Mouse (Mus musculus): ENCODE measurements around the gene Atp2a3. TPM values are rescaled to one million over a fixed set of nuclear protein-coding genes. Genes with fewer than 3 reads are reported as not detected.

The Atp2a3 gene
- polyA plus RNA-seq (2015; fragmentation: Nextera tagmentation; extraction: Ambion mirVana) = 0.40 and 0.47 TPM in 2 replicates

GRCm38 (mm10) chr11:72961072-72961980 is at the start of gene Atp2a3:
TSS of gene Atp2a3 (plus strand) at chr11:72961169.
- H3K9ac ChIP-seq = no peak within 1 kb of the TSS

GRCm38 (mm10) chr11:72917299-72917996 is 43.5 kb upstream of the Atp2a3 start:
- no peak for ATAC-seq
- no peak overlapping the region for H3K4me3 ChIP-seq
- no peaks in the 10 kb centered on the region for H3K9me3 ChIP-seq (replicated peaks)
- H3K36me3 ChIP-seq (ENCODE audit: poor library complexity, severe bottlenecking) = peaks cover 91% of the 10 kb centered on the region
- 82% methylated on average over 7 of the region's 7 CpGs for WGBS
- no peaks in the 10 kb centered on the region for H3K27me3 ChIP-seq
- no peaks in the 10 kb centered on the region for H3K4me1 ChIP-seq
- H3K9ac ChIP-seq = no peak overlapping the region
- H3K4me2 ChIP-seq = no peak overlapping the region
- no peak overlapping the region for H3K27ac ChIP-seq

More at GRCm38 (mm10) chr11:72961072-72961980, at the start of gene Atp2a3:
- H3K36me3 ChIP-seq (ENCODE audit: poor library complexity, severe bottlenecking) = no peaks in the 10 kb centered on the region
- no peak within 1 kb of the TSS for H3K27ac ChIP-seq
- H3K4me3 ChIP-seq = peak within 1 kb of the TSS; percentile 33
- no peak for ATAC-seq
- peaks cover 50% of the 10 kb centered on the region for H3K27me3 ChIP-seq
- peaks cover 9% of the 10 kb centered on the region for H3K4me1 ChIP-seq
- no peaks in the 10 kb centered on the region for H3K9me3 ChIP-seq (replicated peaks)
- peak within 1 kb of the TSS; percentile 54 for H3K4me2 ChIP-seq
- WGBS = 3% methylated on average over 62 of the region's 70 CpGs

GRCm38 (mm10) chr11:72923116-72923515 is 37.9 kb upstream of the Atp2a3 start:
- H3K4me3 ChIP-seq = no peak overlapping the region
- no peak overlapping the region for H3K27ac ChIP-seq
- H3K4me2 ChIP-seq = no peak overlapping the region
- ATAC-seq = no peak
- 91% methylated on average over 4 of the region's 4 CpGs for WGBS
- no peaks in the 10 kb centered on the region for H3K4me1 ChIP-seq
- no peak overlapping the region for H3K9ac ChIP-seq
- no peaks in the 10 kb centered on the region for H3K9me3 ChIP-seq (replicated peaks)
- H3K36me3 ChIP-seq (ENCODE audit: poor library complexity, severe bottlenecking) = peaks cover 69% of the 10 kb centered on the region
- H3K27me3 ChIP-seq = no peaks in the 10 kb centered on the region

- H3K9me3 ChIP-seq (replicated peaks) = no peaks in the 10 kb centered on the region
- no peaks in the 10 kb centered on the region for H3K4me1 ChIP-seq
- no peak overlapping the region for H3K27ac ChIP-seq
- peaks cover 55% of the 10 kb centered on the region for H3K36me3 ChIP-seq (ENCODE audit: poor library complexity, severe bottlenecking)
- H3K4me2 ChIP-seq = no peak overlapping the region
- WGBS = 100% methylated on average over 1 of the region's 1 CpGs
- no peak overlapping the region for H3K4me3 ChIP-seq
- no peak for ATAC-seq
- H3K9ac ChIP-seq = no peak overlapping the region
- H3K27me3 ChIP-seq = no peaks in the 10 kb centered on the region
These were observed 36.5 kb upstream of the Atp2a3 start for GRCm38 (mm10) chr11:72924458-72924857.

- Histone ChIP-seq H3K4me3 (no peak overlapping the region), H3K27ac (no peak overlapping the region), H3K27me3 (no peaks in the 10 kb centered on the region), H3K4me1 (no peaks in the 10 kb centered on the region), H3K9ac (no peak overlapping the region), H3K4me2 (no peak overlapping the region), H3K9me3 (replicated peaks) (no peaks in the 10 kb centered on the region), H3K36me3 (ENCODE audit: poor library complexity, severe bottlenecking) (peaks cover 51% of the 10 kb centered on the region)
- 74% methylated on average over 2 of the region's 2 CpGs for WGBS
- no peak for ATAC-seq
These were observed 35.9 kb upstream of the Atp2a3 start for GRCm38 (mm10) chr11:72925067-72925466.

GRCm38 (mm10) chr11:72926226-72926890 is 34.6 kb upstream of the Atp2a3 start:
- H3K36me3 ChIP-seq (ENCODE audit: poor library complexity, severe bottlenecking) = peaks cover 41% of the 10 kb centered on the region
- WGBS = 56% methylated on average over 13 of the region's 13 CpGs
- no peak overlapping the region for H3K9ac ChIP-seq
- H3K4me2 ChIP-seq = no peak overlapping the region
- no peaks in the 10 kb centered on the region for H3K27me3 ChIP-seq
- 0 out of 2 replicates have a peak, but pooled peaks have one; percentile 19 for ATAC-seq
- H3K4me1 ChIP-seq = no peaks in the 10 kb centered on the region
- no peak overlapping the region for H3K4me3 ChIP-seq
- H3K9me3 ChIP-seq (replicated peaks) = no peaks in the 10 kb centered on the region
- no peak overlapping the region for H3K27ac ChIP-seq

- ATAC-seq = no peak
- H3K27ac ChIP-seq = no peak overlapping the region
- H3K4me1 ChIP-seq = no peaks in the 10 kb centered on the region
- H3K27me3 ChIP-seq = no peaks in the 10 kb centered on the region
- no peak overlapping the region for H3K4me2 ChIP-seq
- no peak overlapping the region for H3K9ac ChIP-seq
- peaks cover 23% of the 10 kb centered on the region for H3K36me3 ChIP-seq (ENCODE audit: poor library complexity, severe bottlenecking)
- H3K4me3 ChIP-seq = no peak overlapping the region
- H3K9me3 ChIP-seq (replicated peaks) = no peaks in the 10 kb centered on the region
- 64% methylated on average over 2 of the region's 2 CpGs for WGBS
These were observed 32.5 kb upstream of the Atp2a3 start for GRCm38 (mm10) chr11:72928516-72928915.

- ATAC-seq = peak; percentile 51; the same call in 1 of the 2 replicates
- no peaks in the 10 kb centered on the region for H3K9me3 ChIP-seq (replicated peaks)
- no peak overlapping the region; the same call in 1 of the 2 replicates for H3K27ac ChIP-seq
- H3K4me2 ChIP-seq = peak overlapping the region; percentile 51
- WGBS = 29% methylated on average over 20 of the region's 20 CpGs
- H3K9ac ChIP-seq = no peak overlapping the region
- no peaks in the 10 kb centered on the region for H3K36me3 ChIP-seq (ENCODE audit: poor library complexity, severe bottlenecking)
- peaks cover 6% of the 10 kb centered on the region; the same call in 1 of the 2 replicates for H3K4me1 ChIP-seq
- H3K4me3 ChIP-seq = peak overlapping the region; percentile 34
- H3K27me3 ChIP-seq = no peaks in the 10 kb centered on the region
These were observed 20.5 kb upstream of the Atp2a3 start for GRCm38 (mm10) chr11:72940208-72941143.

- Histone ChIP-seq H3K36me3 (ENCODE audit: poor library complexity, severe bottlenecking) (no peaks in the 10 kb centered on the region), H3K27ac (no peak overlapping the region), H3K4me2 (no peak overlapping the region), H3K4me3 (no peak overlapping the region), H3K9me3 (replicated peaks) (no peaks in the 10 kb centered on the region), H3K9ac (no peak overlapping the region), H3K27me3 (no peaks in the 10 kb centered on the region), H3K4me1 (peaks cover 5% of the 10 kb centered on the region; the same call in 1 of the 2 replicates)
- ATAC-seq = no peak
- WGBS = 73% methylated on average over 7 of the region's 7 CpGs
These were observed 15.8 kb upstream of the Atp2a3 start for GRCm38 (mm10) chr11:72944996-72945793.

- H3K9me3 ChIP-seq (replicated peaks) = no peaks in the 10 kb centered on the region
- H3K4me2 ChIP-seq = no peak overlapping the region
- H3K36me3 ChIP-seq (ENCODE audit: poor library complexity, severe bottlenecking) = no peaks in the 10 kb centered on the region
- no peaks in the 10 kb centered on the region for H3K4me1 ChIP-seq
- no peak overlapping the region for H3K9ac ChIP-seq
- no peak overlapping the region for H3K4me3 ChIP-seq
- H3K27ac ChIP-seq = no peak overlapping the region
- no peaks in the 10 kb centered on the region for H3K27me3 ChIP-seq
- 68% methylated on average over 6 of the region's 6 CpGs for WGBS
- no peak for ATAC-seq
These were observed 15.0 kb upstream of the Atp2a3 start for GRCm38 (mm10) chr11:72945875-72946559.
